Mouse (Mus musculus): Measurements from ENCODE around the gene Armh3. TPM values are rescaled to one million over a fixed set of nuclear protein-coding genes. Genes with fewer than 3 reads are reported as not detected.
A peak's percentile ranks its signal among the peaks of the same experiment; 100 is the strongest.

Armh3 gene
- total and polyA plus RNA-seq, 3 experiments = 4.1 to 10.8 TPM; not detected in 1

DNA sequence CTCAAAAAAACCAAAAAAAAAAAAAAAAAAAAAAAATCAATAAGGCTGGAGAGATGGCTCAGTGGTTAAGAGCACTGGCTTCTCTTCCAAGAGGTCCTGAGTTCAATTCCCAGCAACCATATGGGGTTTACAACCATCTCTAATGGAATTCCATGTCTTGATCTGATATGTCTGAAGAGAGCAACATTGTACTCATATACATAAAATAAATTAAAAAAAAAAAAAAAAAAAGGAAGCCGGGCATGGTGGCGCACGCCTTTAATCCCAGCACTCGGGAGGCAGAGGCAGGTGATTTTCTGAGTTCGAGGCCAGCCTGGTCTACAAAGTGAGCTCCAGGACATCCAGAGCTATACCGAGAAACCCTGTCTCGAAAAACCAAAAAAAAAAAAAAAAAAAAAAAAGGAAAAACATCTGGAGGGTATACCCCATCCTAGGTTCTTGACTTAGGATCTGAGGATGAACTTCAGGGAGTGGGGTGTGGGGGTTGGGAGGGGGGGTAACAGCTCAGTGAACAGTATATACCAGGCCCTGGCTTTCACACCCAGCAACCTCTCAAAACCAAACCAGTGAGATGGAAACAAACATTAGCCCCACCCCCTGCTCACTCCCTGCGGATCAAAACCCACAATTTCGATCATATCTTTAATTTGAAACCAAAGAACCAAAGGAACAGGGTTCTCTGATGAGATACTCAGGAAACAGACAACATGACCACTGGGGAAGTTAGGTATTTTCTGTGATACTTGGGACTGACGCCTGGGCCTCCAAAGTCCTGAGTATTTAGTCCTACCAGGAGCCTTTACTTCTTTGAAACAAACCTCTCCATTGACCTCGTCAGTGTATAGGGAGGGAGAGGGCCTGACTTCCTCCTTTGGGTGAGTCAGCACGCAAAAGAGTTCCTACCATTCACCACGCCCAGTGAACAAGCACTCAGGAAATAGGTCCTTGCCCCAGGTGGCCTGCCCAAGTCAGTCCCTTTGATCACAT lies 208.1 kb downstream of the Armh3 start (continued):
- TF ChIP-seq POLR2AphosphoS5 (IDR thresholded peaks at IDR 0.05; ENCODE audit: borderline replicate concordance, low read depth, low read length) (peak; percentile 62; the same call in 1 of the 2 replicates), MYB (IDR thresholded peaks at IDR 0.05; ENCODE audit: low read depth, low read length) (no peak), GATA1 (IDR thresholded peaks at IDR 0.05; ENCODE audit: low read depth, low read length) (peak; percentile 61; the same call in 1 of the 2 replicates), GABPA (IDR thresholded peaks at IDR 0.05; ENCODE audit: low read depth, low read length) (peak; percentile 93)

DNA sequence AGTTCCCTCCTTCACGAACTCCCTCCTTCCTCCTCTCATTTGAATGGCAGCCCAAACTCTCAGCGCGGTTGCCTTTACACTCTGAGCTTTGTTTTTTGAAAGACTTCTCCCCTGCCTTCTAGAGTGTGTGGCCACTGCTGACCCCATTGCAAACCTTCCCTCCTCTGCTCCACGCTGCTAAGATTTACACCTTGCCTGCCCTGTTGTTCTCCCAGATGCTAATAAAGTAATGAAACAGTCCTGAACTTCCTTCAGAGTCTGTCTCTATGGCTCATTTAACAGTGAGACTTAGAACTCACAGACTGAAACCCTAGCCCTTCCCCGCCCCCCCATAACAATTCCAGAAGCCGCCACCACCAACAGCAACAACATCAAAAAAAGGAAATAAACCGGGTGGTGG lies 208.9 kb downstream of the Armh3 start:
- no peaks in the 10 kb centered on the region for H3K9me3 ChIP-seq (replicated peaks; ENCODE audit: insufficient read depth, low read length)
- peaks cover 0 to 30% of the 10 kb centered on the region in 2 experiments; a peak in 2 of 4 replicates for H3K36me3 ChIP-seq (ENCODE audit: control insufficient read depth in 1 of 2, insufficient read depth in 2 of 2, low read length in 2 of 2)
- H3K79me2 ChIP-seq (ENCODE audit: control insufficient read depth, insufficient read depth, low read length, poor library complexity) = no peaks in the 10 kb centered on the region
- H3K27ac ChIP-seq (ENCODE audit: control insufficient read depth, low read depth, low read length) = peak overlapping the region; percentile 97
- 0 out of 2 replicates have a peak, but pooled peaks have one; percentile 33 for TF ChIP-seq CHD1 (IDR thresholded peaks at IDR 0.05; ENCODE audit: low read depth, low read length)
- 0 out of 6 replicates have a peak, but pooled peaks of 1 of the 3 experiments have one; percentile 0 for TF ChIP-seq CTCF (IDR thresholded peaks at IDR 0.05 in 2 of 3, conservative IDR thresholded peaks at IDR 0.05 in 1 of 3; ENCODE audit: control insufficient read depth in 1 of 3, insufficient read depth in 1 of 3, low read depth in 2 of 3, low read length in 3 of 3, poor library complexity in 1 of 3, severe bottlenecking in 1 of 3)
- TF ChIP-seq POLR2AphosphoS5 (IDR thresholded peaks at IDR 0.05; ENCODE audit: borderline replicate concordance, low read depth, low read length) = no peak
- DNase-seq (ENCODE audit: low read depth, low spot score) = peak; percentile 45
- H3K9ac ChIP-seq (ENCODE audit: control insufficient read depth, low read depth, low read length, poor library complexity, severe bottlenecking) = peak overlapping the region; percentile 30
- no peaks in the 10 kb centered on the region for H3K27me3 ChIP-seq (ENCODE audit: control insufficient read depth in 1 of 2, insufficient read depth in 2 of 2, low read length in 2 of 2)
- peaks cover 8 to 25% of the 10 kb centered on the region in 2 experiments for H3K4me1 ChIP-seq (ENCODE audit: control insufficient read depth in 1 of 2, insufficient read depth in 2 of 2, low read length in 2 of 2)
- no peak overlapping the region for H3K4me3 ChIP-seq (ENCODE audit: control insufficient read depth in 1 of 2, insufficient read depth in 1 of 2, low read depth in 2 of 2, low read length in 2 of 2)

DNA sequence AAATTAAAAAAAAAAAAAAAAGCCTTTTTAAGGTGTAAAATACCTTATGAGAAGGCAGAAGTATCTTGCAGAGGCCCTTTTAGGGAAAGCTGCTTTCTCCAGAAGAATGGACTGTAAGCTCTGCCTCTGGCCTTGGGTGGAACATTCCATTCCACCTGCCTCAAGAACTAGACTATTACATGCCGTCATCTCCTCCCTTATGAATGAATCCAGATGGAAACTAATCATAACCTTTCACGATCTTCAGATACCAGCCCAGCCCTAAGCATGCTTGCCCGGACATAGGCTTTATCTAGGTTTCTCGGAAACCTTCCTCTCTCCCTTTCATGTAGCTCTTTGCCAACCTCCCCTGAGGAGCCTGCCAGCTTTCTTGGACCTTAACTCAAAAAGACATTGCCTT lies 210.0 kb downstream of the Armh3 start:
- Histone ChIP-seq H3K9ac (ENCODE audit: control insufficient read depth, low read depth, low read length, poor library complexity, severe bottlenecking) (no peak overlapping the region), H3K27me3 (ENCODE audit: control insufficient read depth in 1 of 2, insufficient read depth in 2 of 2, low read length in 2 of 2) (no peaks in the 10 kb centered on the region), H3K79me2 (ENCODE audit: control insufficient read depth, insufficient read depth, low read length, poor library complexity) (no peaks in the 10 kb centered on the region; the same call in 1 of the 2 replicates), H3K4me1 (ENCODE audit: control insufficient read depth in 1 of 2, insufficient read depth in 2 of 2, low read length in 2 of 2) (peaks cover 10 to 29% of the 10 kb centered on the region in 2 experiments), H3K4me3 (ENCODE audit: control insufficient read depth in 1 of 2, insufficient read depth in 1 of 2, low read depth in 2 of 2, low read length in 2 of 2) (no peak overlapping the region), H3K36me3 (ENCODE audit: control insufficient read depth in 1 of 2, insufficient read depth in 2 of 2, low read length in 2 of 2) (peaks cover 0 to 33% of the 10 kb centered on the region in 2 experiments; a peak in 2 of 4 replicates), H3K9me3 (replicated peaks; ENCODE audit: insufficient read depth, low read length) (no peaks in the 10 kb centered on the region), H3K27ac (ENCODE audit: control insufficient read depth, low read depth, low read length) (no peak overlapping the region)
- DNase-seq (ENCODE audit: low read depth, low spot score) = peak; percentile 52
- TF ChIP-seq MXI1 (IDR thresholded peaks at IDR 0.05; ENCODE audit: low read depth, low read length) = no peak
- TF ChIP-seq TCF12 (IDR thresholded peaks at IDR 0.05; ENCODE audit: low read depth, low read length) = 0 out of 2 replicates have a peak, but pooled peaks have one; percentile 21
- peak in 1 of 2 experiments; percentile 25; a peak in 1 of 4 replicates for TF ChIP-seq EP300 (IDR thresholded peaks at IDR 0.05; ENCODE audit: low read depth in 1 of 2, low read length in 2 of 2)

Data from MEL (cell line).